Mouse (Mus musculus) stomach, embryonic 14.5 days (tissue): ENCODE measurements around the gene Slc7a4. TPM values are rescaled to one million over a fixed set of nuclear protein-coding genes. Genes with fewer than 3 reads are reported as not detected.
"Not testable (repeated sequence)": the region's sequence is repeated elsewhere in the genome, so short reads cannot be mapped to it uniquely, and the experiment has no call there.

Experiments used
- ATAC-seq: fragments of 200-750 bp; cut with Nextera tagmentation; 2 replicates; pipeline ENCODE4 v1.8.0; 2017; ENCODE audit warnings: low read depth, moderate TSS enrichment; ENCODE audit not compliant: insufficient number of reproducible peaks, insufficient read depth, low FRiP score
- H3K27ac ChIP-seq: fragments of 300-500 bp; sonication (generic); 2 replicates; pipeline ENCODE4 v1.5.1; 2014; ENCODE audit warnings: mild to moderate bottlenecking, low read length, moderate library complexity, mixed read lengths
- H3K27me3 ChIP-seq: fragments of 300-500 bp; sonication (generic); 2 replicates; pipeline ENCODE4 v1.6.1; 2014; ENCODE audit warnings: low read length, control low read depth, mixed read lengths; ENCODE audit not compliant: control insufficient read depth, insufficient read depth
- H3K36me3 ChIP-seq: fragments of 300-500 bp; sonication (generic); 2 replicates; pipeline ENCODE4 v1.6.1; 2014; ENCODE audit warnings: mild to moderate bottlenecking, control low read depth, low read length, moderate library complexity, mixed read lengths; ENCODE audit not compliant: control insufficient read depth, insufficient read depth
- H3K4me1 ChIP-seq: fragments of 300-500 bp; sonication (generic); 2 replicates; pipeline ENCODE4 v1.6.1; 2014; ENCODE audit warnings: low read length, control low read depth, mixed read lengths; ENCODE audit not compliant: control insufficient read depth, insufficient read depth
- H3K4me2 ChIP-seq: fragments of 300-500 bp; sonication (generic); replicated peaks from 2 replicates; pipeline ENCODE4 v1.6.1; 2014; ENCODE audit warnings: low read depth, low read length, control low read depth
- H3K4me3 ChIP-seq: fragments of 300-500 bp; sonication (generic); 2 replicates; pipeline ENCODE4 v1.5.1; 2014; ENCODE audit warnings: low read depth, low read length, control low read depth
- H3K9ac ChIP-seq: fragments of 300-500 bp; sonication (generic); replicated peaks from 2 replicates; pipeline ENCODE4 v1.6.1; 2014; ENCODE audit warnings: low read depth, mild to moderate bottlenecking, control low read depth, low read length, moderate library complexity, mixed read lengths
- H3K9me3 ChIP-seq: fragments of 300-500 bp; sonication (generic); 2 replicates; pipeline ENCODE4 v1.6.1; 2016; ENCODE audit warnings: low read depth, low read length, control low read depth; ENCODE audit not compliant: control insufficient read depth
- WGBS: fragments of 180-500 bp; shearing (Covaris S2); extraction: QIAGEN DNeasy Blood & Tissue Kit; methylation state at CpG from one replicate; pipeline ENCODE4 v1.1.7; 2014; 5-methylcytosine and 5-hydroxymethylcytosine counted together
- polyA plus RNA-seq: library from polyadenylated mRNA; unstranded; fragments of >200 nt; fragmentation: Nextera tagmentation; extraction: Ambion mirVana; gene quantifications from 2 replicates; pipeline ENCODE4 v1.2.1, GENCODE M21; 2014

The Slc7a4 gene
- polyA plus RNA-seq, 1 experiment from 2014 or later = 13.0 TPM

- not testable (repeated sequence) for H3K27me3 ChIP-seq, H3K4me2 ChIP-seq, ATAC-seq, H3K4me1 ChIP-seq, H3K36me3 ChIP-seq, H3K4me3 ChIP-seq, H3K27ac ChIP-seq, H3K9me3 ChIP-seq, H3K9ac ChIP-seq
- WGBS = 88% methylated on average over 6 of the region's 6 CpGs
Observed at GRCm38 (mm10) chr16:17614740-17615139, 31.7 kb upstream of the Slc7a4 start.

- Histone ChIP-seq H3K4me1 (no peaks in the 10 kb centered on the region), H3K27me3 (no peaks in the 10 kb centered on the region), H3K9me3 (no peaks in the 10 kb centered on the region), H3K4me3 (no peak overlapping the region), H3K36me3 (no peaks in the 10 kb centered on the region), H3K4me2 (no peak overlapping the region), H3K27ac (no peak overlapping the region), H3K9ac (no peak overlapping the region)
- no peak for ATAC-seq
- WGBS = 69% methylated on average over 4 of the region's 4 CpGs
Observed at GRCm38 (mm10) chr16:17611383-17611782, 28.4 kb upstream of the Slc7a4 start.

- no peak overlapping the region for H3K9ac ChIP-seq
- no peak overlapping the region for H3K4me2 ChIP-seq
- no peak for ATAC-seq
- no peaks in the 10 kb centered on the region for H3K9me3 ChIP-seq
- H3K4me1 ChIP-seq = no peaks in the 10 kb centered on the region
- H3K27ac ChIP-seq = no peak overlapping the region
- no peaks in the 10 kb centered on the region for H3K27me3 ChIP-seq
- H3K36me3 ChIP-seq = no peaks in the 10 kb centered on the region
- no peak overlapping the region for H3K4me3 ChIP-seq
- 71% methylated on average over 5 of the region's 5 CpGs for WGBS
Observed at GRCm38 (mm10) chr16:17605684-17606083, 22.7 kb upstream of the Slc7a4 start.

GRCm38 (mm10) chr16:17604941-17605340, 21.9 kb upstream of the Slc7a4 start:
- Histone ChIP-seq H3K36me3 (no peaks in the 10 kb centered on the region), H3K27me3 (no peaks in the 10 kb centered on the region), H3K4me1 (no peaks in the 10 kb centered on the region), H3K4me3 (no peak overlapping the region), H3K9me3 (no peaks in the 10 kb centered on the region), H3K4me2 (no peak overlapping the region), H3K27ac (no peak overlapping the region), H3K9ac (no peak overlapping the region)
- ATAC-seq = no peak
- WGBS = 66% methylated on average over 4 of the region's 4 CpGs

- no peak overlapping the region for H3K4me2 ChIP-seq
- H3K9ac ChIP-seq = no peak overlapping the region
- no peaks in the 10 kb centered on the region for H3K9me3 ChIP-seq
- no peaks in the 10 kb centered on the region for H3K36me3 ChIP-seq
- 56% methylated on average over 3 of the region's 3 CpGs for WGBS
- no peak for ATAC-seq
- no peaks in the 10 kb centered on the region for H3K27me3 ChIP-seq
- H3K4me1 ChIP-seq = no peaks in the 10 kb centered on the region
- no peak overlapping the region for H3K27ac ChIP-seq
- H3K4me3 ChIP-seq = no peak overlapping the region
Observed at GRCm38 (mm10) chr16:17600944-17601562, 18.0 kb upstream of the Slc7a4 start.

- 22% methylated on average over 2 of the region's 2 CpGs for WGBS
- H3K9me3 ChIP-seq = no peaks in the 10 kb centered on the region
Observed at GRCm38 (mm10) chr16:17590731-17591130, 7.7 kb upstream of the Slc7a4 start.

GRCm38 (mm10) chr16:17584555-17584954, 1.5 kb upstream of the Slc7a4 start:
- no peaks in the 10 kb centered on the region for H3K9me3 ChIP-seq
- WGBS = 85% methylated on average over 7 of the region's 7 CpGs
- no peaks in the 10 kb centered on the region for H3K4me1 ChIP-seq
- H3K36me3 ChIP-seq = no peaks in the 10 kb centered on the region
- H3K9ac ChIP-seq = no peak overlapping the region
- no peaks in the 10 kb centered on the region for H3K27me3 ChIP-seq
- no peak for ATAC-seq
- no peak overlapping the region for H3K4me3 ChIP-seq
- H3K4me2 ChIP-seq = no peak overlapping the region
- H3K27ac ChIP-seq = no peak overlapping the region

More at GRCm38 (mm10) chr16:17590731-17591130, 7.7 kb upstream of the Slc7a4 start:
- Histone ChIP-seq H3K9ac (no peak overlapping the region), H3K27ac (no peak overlapping the region), H3K4me1 (no peaks in the 10 kb centered on the region), H3K27me3 (no peaks in the 10 kb centered on the region), H3K36me3 (no peaks in the 10 kb centered on the region), H3K4me2 (no peak overlapping the region), H3K4me3 (no peak overlapping the region)
- no peak for ATAC-seq

GRCm38 (mm10) chr16:17576825-17577215, 6.2 kb downstream of the Slc7a4 start:
- Histone ChIP-seq H3K4me2 (peak overlapping the region; percentile 80), H3K4me3 (peak overlapping the region; percentile 55), H3K9me3 (no peaks in the 10 kb centered on the region), H3K27ac (no peak overlapping the region), H3K9ac (0 out of 2 replicates have a peak overlapping the region, but pooled peaks have one; percentile 18), H3K27me3 (peaks cover 11% of the 10 kb centered on the region; the same call in 1 of the 2 replicates), H3K4me1 (peaks cover 4% of the 10 kb centered on the region; the same call in 1 of the 2 replicates), H3K36me3 (no peaks in the 10 kb centered on the region)
- 17% methylated on average over 8 of the region's 8 CpGs for WGBS
- no peak for ATAC-seq
